ENCODE assay signal across 18 mouse cellular contexts in genomic region chr16:16958575-16958974, GRCm38 (mm10). TPM values are rescaled to one million over a fixed set of nuclear protein-coding genes. Genes with fewer than 3 reads are reported as not detected.
A peak's percentile ranks its signal among the peaks of the same experiment; 100 is the strongest.
DNase-seq lines count a peak whose midpoint lies in the region; ATAC-seq and TF ChIP-seq lines count a peak whose summit lies in the region.
"Had no signal": no experiment of that assay in that cellular context is flagged by ENCODE, and none has a peak within 500 bp of the region (broad histone marks: within the 10 kb centered on the region; RNA-seq: fewer than 3 reads in every experiment).

No protein-coding gene starts in this region.

- H3K4me2 ChIP-seq in limb, embryonic 11.5 days (ENCODE audit: low read depth, severe bottlenecking), result no peak overlapping the region
- H3K4me2 ChIP-seq in embryonic facial prominence, embryonic 11.5 days (ENCODE audit: low read depth, low read length), result no peak overlapping the region
- H3K4me2 ChIP-seq: liver, embryonic 15.5 days had no signal

- 13% methylated on average over 2 of the region's 5 CpGs for WGBS in limb, embryonic 11.5 days
- WGBS in limb, embryonic 10.5 days, result 15% methylated on average over 5 of the region's 5 CpGs
- WGBS in embryonic facial prominence, embryonic 11.5 days, result 43% methylated on average over 2 of the region's 5 CpGs

- H3K36me3 ChIP-seq in limb, embryonic 11.5 days (ENCODE audit: control insufficient read depth, insufficient read depth, low read length), result no peaks in the 10 kb centered on the region
- no peaks in the 10 kb centered on the region for H3K36me3 ChIP-seq in limb, embryonic 10.5 days
- no peaks in the 10 kb centered on the region for H3K36me3 ChIP-seq in ES-E14 (ENCODE audit: control insufficient read depth, insufficient read depth, low read length, poor library complexity, severe bottlenecking)
- no peaks in the 10 kb centered on the region for H3K36me3 ChIP-seq in embryonic facial prominence, embryonic 11.5 days (replicated peaks; ENCODE audit: control insufficient read depth, insufficient read depth, low read depth, low read length)
- H3K36me3 ChIP-seq: liver, embryonic 15.5 days had no signal

- no peaks in the 10 kb centered on the region for H3K4me1 ChIP-seq in limb, embryonic 11.5 days (ENCODE audit: control insufficient read depth, insufficient read depth, low read length)
- H3K4me1 ChIP-seq in limb, embryonic 10.5 days, result no peaks in the 10 kb centered on the region
- peaks cover 2 to 10% of the 10 kb centered on the region in 2 experiments; a peak in 3 of 4 replicates for H3K4me1 ChIP-seq in ES-E14 (ENCODE audit: control insufficient read depth in 2 of 2, insufficient read depth in 2 of 2, low read length in 2 of 2, poor library complexity in 1 of 2)
- no peaks in the 10 kb centered on the region for H3K4me1 ChIP-seq in embryonic facial prominence, embryonic 11.5 days (ENCODE audit: control insufficient read depth, insufficient read depth, low read length)
- H3K4me1 ChIP-seq: liver, embryonic 15.5 days; megakaryocyte, embryonic 14.5 days had no signal

- in situ Hi-C loops in ES-E14 (cut with MboI; ENCODE audit: low sequenced_read_pairs in 2 of 2, unreplicated experiment in 2 of 2), result no loop called here

- DNase-seq in limb, embryonic 11.5 days (ENCODE audit: low spot score), result peak; percentile 36
- no peak for DNase-seq in limb, embryonic 10.5 days (ENCODE audit: low spot score)
- peak; percentile 75 for DNase-seq in ES-CJ7 (ENCODE audit: low read depth, low spot score)
- DNase-seq in ES-E14 (ENCODE audit: low read depth, low spot score), result peak; percentile 53
- DNase-seq in embryonic facial prominence, embryonic 11.5 days (ENCODE audit: low spot score), result peak; percentile 43
- DNase-seq in MN1 (ENCODE audit: low spot score), result no peak
- DNase-seq in spleen, adult 12 weeks (ENCODE audit: low spot score), result no peak
- DNase-seq: adrenal gland, postnatal 25 days; cerebellum, adult 8-10 months; gastrocnemius, postnatal 14 days; kidney, adult 8-10 months; kidney, postnatal 25 days; layer of hippocampus, adult 9-11 months; lung, postnatal 10 days; thymus, postnatal 4 days had no signal

- no peaks in the 10 kb centered on the region for H3K27me3 ChIP-seq in limb, embryonic 11.5 days (ENCODE audit: control insufficient read depth, insufficient read depth, low read length)
- H3K27me3 ChIP-seq in limb, embryonic 10.5 days (ENCODE audit: low read depth, poor library complexity, severe bottlenecking), result no peaks in the 10 kb centered on the region
- H3K27me3 ChIP-seq in embryonic facial prominence, embryonic 11.5 days (ENCODE audit: control insufficient read depth, insufficient read depth, low read length), result no peaks in the 10 kb centered on the region
- H3K27me3 ChIP-seq: liver, embryonic 15.5 days had no signal

- no peak overlapping the region for H3K9ac ChIP-seq in limb, embryonic 11.5 days (ENCODE audit: low read length)
- no peak overlapping the region for H3K9ac ChIP-seq in ES-E14 (ENCODE audit: insufficient read depth, low read depth, low read length, poor library complexity, severe bottlenecking)
- H3K9ac ChIP-seq in embryonic facial prominence, embryonic 11.5 days (replicated peaks; ENCODE audit: low read length), result no peak overlapping the region
- H3K9ac ChIP-seq: liver, embryonic 15.5 days had no signal

- no peak overlapping the region for H3K27ac ChIP-seq in limb, embryonic 11.5 days (replicated peaks; ENCODE audit: low read depth, low read length)
- H3K27ac ChIP-seq in limb, embryonic 10.5 days, result no peak overlapping the region
- no peak overlapping the region; the same call in 1 of the 2 replicates for H3K27ac ChIP-seq in ES-E14 (ENCODE audit: insufficient read depth, low read depth, low read length, poor library complexity, severe bottlenecking)
- no peak overlapping the region for H3K27ac ChIP-seq in embryonic facial prominence, embryonic 11.5 days (replicated peaks; ENCODE audit: low read depth, low read length)
- H3K27ac ChIP-seq: liver, embryonic 15.5 days had no signal

- H3K4me3 ChIP-seq in limb, embryonic 11.5 days (ENCODE audit: low read depth, low read length), result no peak overlapping the region
- H3K4me3 ChIP-seq in limb, embryonic 10.5 days, result no peak overlapping the region
- no peak overlapping the region for H3K4me3 ChIP-seq in ES-E14 (ENCODE audit: insufficient read depth in 1 of 2, low read depth in 1 of 2, low read length in 2 of 2, poor library complexity in 1 of 2, severe bottlenecking in 1 of 2)
- H3K4me3 ChIP-seq in embryonic facial prominence, embryonic 11.5 days (ENCODE audit: low read depth, low read length), result no peak overlapping the region
- H3K4me3 ChIP-seq: erythroblast, embryonic 14.5 days; liver, embryonic 15.5 days; megakaryocyte, embryonic 14.5 days had no signal

- no peak for ATAC-seq in limb, embryonic 11.5 days (ENCODE audit: insufficient number of reproducible peaks, low FRiP score, low TSS enrichment, low read depth)
- no peak for ATAC-seq in embryonic facial prominence, embryonic 11.5 days (replicated peaks; ENCODE audit: insufficient number of reproducible peaks, low FRiP score, low TSS enrichment, low read depth)

- no peaks in the 10 kb centered on the region for H3K9me3 ChIP-seq in limb, embryonic 11.5 days (ENCODE audit: control insufficient read depth, low read length)
- no peaks in the 10 kb centered on the region for H3K9me3 ChIP-seq in limb, embryonic 10.5 days (replicated peaks)
- H3K9me3 ChIP-seq in ES-E14 (ENCODE audit: control insufficient read depth, insufficient read depth, low read depth, low read length), result no peaks in the 10 kb centered on the region
- H3K9me3 ChIP-seq in embryonic facial prominence, embryonic 11.5 days (replicated peaks; ENCODE audit: control insufficient read depth, low read length), result no peaks in the 10 kb centered on the region
- H3K9me3 ChIP-seq: liver, embryonic 15.5 days; megakaryocyte, embryonic 14.5 days had no signal

TF ChIP-seq in ES-E14, 5 proteins besides CTCF, POLR2A, EP300 and RAD21:
- TF ChIP-seq CHD2 (IDR thresholded peaks at IDR 0.05; ENCODE audit: low read depth, low read length) (peak; percentile 51; the same call in 1 of the 2 replicates), HCFC1 (IDR thresholded peaks at IDR 0.05; ENCODE audit: borderline replicate concordance, insufficient read depth, low read length) (no peak)

RNA-seq across cellular contexts. Expression of gene Mapk1, which starts 24.6 kb away (rescaled TPM):
- 171 and 172 TPM in 2 replicates for polyA plus RNA-seq in limb, embryonic 11.5 days (2014; fragmentation: Nextera tagmentation; extraction: Ambion mirVana)
- polyA plus RNA-seq in limb, embryonic 10.5 days (2016; fragmentation: Nextera tagmentation; extraction: Ambion mirVana), result 138 and 141 TPM in 2 replicates
- total RNA-seq in ES-E14 (2012; rRNA removed), result 100 and 136 TPM in 2 replicates
- 182 and 185 TPM in 2 replicates for polyA plus RNA-seq in embryonic facial prominence, embryonic 11.5 days (2014; fragmentation: Nextera tagmentation; extraction: Ambion mirVana)

Comparison
In these comparisons a context has a peak if more than half of its experiments do, and no peak if none do; other contexts are left out.
1. DNase-seq: peak in limb, embryonic 11.5 days (single experiment), ES-CJ7 (single experiment), ES-E14 (single experiment) and embryonic facial prominence, embryonic 11.5 days (single experiment); none in limb, embryonic 10.5 days (single experiment), MN1 (single experiment) and spleen, adult 12 weeks (single experiment).